In the genomic region with DNA sequence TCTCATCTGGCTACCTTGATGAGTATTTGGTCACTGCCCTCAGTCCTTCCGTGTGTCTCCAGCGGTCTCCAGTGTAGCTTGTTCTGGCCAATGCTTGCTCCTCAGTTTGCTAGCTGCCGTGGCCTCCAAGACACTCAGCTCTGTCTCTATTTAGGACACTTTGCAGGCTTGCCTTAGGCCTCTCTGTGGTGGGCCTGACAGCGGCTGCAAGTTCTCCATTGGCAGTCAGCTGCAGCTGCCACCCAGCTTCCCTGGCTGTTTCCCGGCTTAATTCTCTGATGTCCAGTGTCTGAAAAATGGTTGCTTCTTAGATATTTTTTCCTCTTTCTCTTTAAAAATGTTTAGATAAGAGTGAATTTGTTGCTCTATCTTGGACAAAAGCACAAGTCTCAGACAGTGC, we compare ENCODE assay signal across 11 mouse cellular contexts.
"Had no signal": no experiment of that assay in that cellular context is flagged by ENCODE, and none has a peak within 500 bp of the region (broad histone marks: within the 10 kb centered on the region; RNA-seq: fewer than 3 reads in every experiment).

No protein-coding gene starts in this region.

- DNase-seq: kidney, adult 2 months; kidney, postnatal 25 days; layer of hippocampus, adult 9-11 months; layer of hippocampus, postnatal 36 days; liver, embryonic 13.5 days; liver, postnatal 0 days; right cerebral cortex, postnatal 4 days; thymus, adult 18-20 months; thymus, postnatal 14 days had no signal

- H3K27ac ChIP-seq: limb, embryonic 15.5 days; liver, embryonic 13.5 days; midbrain, embryonic 13.5 days had no signal

- H3K4me2 ChIP-seq: limb, embryonic 15.5 days; liver, embryonic 13.5 days; midbrain, embryonic 13.5 days had no signal

- H3K9ac ChIP-seq: limb, embryonic 15.5 days; liver, embryonic 13.5 days; liver, postnatal 0 days; midbrain, embryonic 13.5 days had no signal

- H3K4me1 ChIP-seq: liver, embryonic 13.5 days had no signal

- H3K9me3 ChIP-seq: limb, embryonic 15.5 days; liver, embryonic 13.5 days; midbrain, embryonic 13.5 days had no signal

- H3K36me3 ChIP-seq: limb, embryonic 15.5 days; liver, embryonic 13.5 days; midbrain, embryonic 13.5 days had no signal

- H3K4me3 ChIP-seq: limb, embryonic 15.5 days; liver, embryonic 13.5 days; midbrain, embryonic 13.5 days had no signal

- ATAC-seq: liver, postnatal 0 days; midbrain, embryonic 13.5 days had no signal

- H3K27me3 ChIP-seq: limb, embryonic 15.5 days; liver, embryonic 13.5 days; midbrain, embryonic 13.5 days had no signal
